Mouse (Mus musculus) thymus, adult 2 months (tissue): ENCODE results near the gene Sema6d. TPM values are rescaled to one million over a fixed set of nuclear protein-coding genes. Genes with fewer than 3 reads are reported as not detected.

Source experiments
- DNase-seq: peaks from one replicate; pipeline ENCODE4 v3.0.0; 2021
- H3K27ac ChIP-seq: fragments of 200-500 bp; 2 replicates; pipeline ENCODE4 v1.5.1; 2012; ENCODE audit warnings: low read length, control low read depth; ENCODE audit not compliant: control insufficient read depth, insufficient read depth
- H3K27me3 ChIP-seq: fragments of 200-500 bp; 2 replicates; pipeline ENCODE4 v1.6.1; 2012; ENCODE audit warnings: mild to moderate bottlenecking, low read length, moderate library complexity, mixed read lengths; ENCODE audit not compliant: control insufficient read depth, insufficient read depth
- H3K36me3 ChIP-seq: fragments of 200-500 bp; 2 replicates; pipeline ENCODE4 v1.6.1; 2012; ENCODE audit warnings: mild to moderate bottlenecking, low read length, moderate library complexity; ENCODE audit not compliant: control insufficient read depth, insufficient read depth
- H3K4me1 ChIP-seq: fragments of 200-500 bp; replicated peaks from 2 replicates; pipeline ENCODE4 v1.6.1; 2012; ENCODE audit warnings: low read length; ENCODE audit not compliant: control insufficient read depth, insufficient read depth
- H3K4me3 ChIP-seq: fragments of 200-500 bp; 2 replicates; pipeline ENCODE4 v1.5.1; 2012; ENCODE audit warnings: mild to moderate bottlenecking, low read length, control low read depth, moderate library complexity; ENCODE audit not compliant: control insufficient read depth, insufficient read depth
- CTCF ChIP-seq: fragments of 200-500 bp; IDR thresholded peaks from 2 replicates; pipeline ENCODE4 v1.5.1; 2012; ENCODE audit warnings: mild to moderate bottlenecking, control low read depth, low read length, moderate library complexity, borderline replicate concordance; ENCODE audit not compliant: control insufficient read depth, poor library complexity, insufficient read depth; ENCODE audit errors: extremely low read depth
- POLR2A ChIP-seq: fragments of 200-500 bp; IDR thresholded peaks from 2 replicates; pipeline ENCODE4 v1.6.1; 2012; ENCODE audit warnings: mild to moderate bottlenecking, low read length, control low read depth, moderate library complexity; ENCODE audit not compliant: control insufficient read depth, poor library complexity, insufficient read depth; ENCODE audit errors: extremely low read depth
- WGBS: fragments of 180-500 bp; shearing (Covaris S2); methylation state at CpG from one replicate; pipeline ENCODE4 v1.1.7; 2018; 5-methylcytosine and 5-hydroxymethylcytosine counted together
- polyA plus RNA-seq: library from polyadenylated mRNA; depleted of rRNA; stranded (reverse); fragments of >200 nt; gene quantifications from 2 replicates; pipeline ENCODE4 v1.2.3, GENCODE M21; 2012

The Sema6d gene
- polyA plus RNA-seq, 1 experiment = 4.6 TPM

DNA sequence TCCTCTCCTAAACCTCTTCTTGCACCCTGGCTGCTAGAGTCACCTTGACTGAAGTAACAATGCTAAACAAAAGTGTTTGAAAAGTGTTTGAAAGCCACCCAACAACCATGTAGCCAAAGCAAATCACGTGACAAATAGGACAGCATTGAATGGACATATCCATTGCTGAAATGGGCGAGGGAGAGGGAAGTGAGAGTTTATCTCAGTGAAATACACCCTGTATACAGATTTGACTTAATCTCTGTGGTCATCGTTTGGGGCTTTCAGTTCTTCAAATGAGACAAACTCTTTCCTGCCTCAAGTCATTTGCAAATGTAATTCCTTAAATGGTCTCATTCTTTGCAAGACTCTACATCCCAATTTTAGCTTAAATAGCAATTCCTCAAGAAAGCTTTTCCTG lies 174.5 kb downstream of the Sema6d start:
- no peak for TF ChIP-seq CTCF
- no peak for TF ChIP-seq POLR2A
- Histone ChIP-seq H3K27ac (no peak overlapping the region), H3K4me1 (no peaks in the 10 kb centered on the region), H3K27me3 (no peaks in the 10 kb centered on the region), H3K4me3 (no peak overlapping the region), H3K36me3 (no peaks in the 10 kb centered on the region)
- WGBS = 58% methylated on average over 3 of the region's 3 CpGs
- DNase-seq = no peak

DNA sequence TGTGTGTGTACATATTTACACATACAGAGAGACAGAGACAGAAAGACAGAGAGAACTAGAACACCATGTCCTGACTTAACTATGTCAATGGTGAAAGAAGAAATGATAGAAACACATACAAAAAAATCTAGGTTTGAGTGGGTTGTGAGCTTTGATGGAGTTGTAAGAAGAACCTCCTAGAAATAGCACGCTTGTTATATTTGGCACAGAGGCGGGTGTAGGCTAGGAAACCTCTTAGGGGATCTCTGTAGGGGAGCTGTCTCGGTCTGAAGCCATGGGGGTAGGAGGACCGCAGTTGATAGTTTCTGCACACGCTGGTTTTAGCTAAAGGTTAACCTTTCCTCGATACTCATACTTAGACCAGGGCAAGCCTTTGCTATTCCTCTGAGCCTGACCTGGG lies 181.4 kb downstream of the Sema6d start:
- H3K27me3 ChIP-seq = no peaks in the 10 kb centered on the region
- no peak for DNase-seq
- TF ChIP-seq CTCF = no peak
- no peak for TF ChIP-seq POLR2A
- H3K4me1 ChIP-seq = no peaks in the 10 kb centered on the region
- H3K36me3 ChIP-seq = no peaks in the 10 kb centered on the region
- no peak overlapping the region for H3K27ac ChIP-seq
- H3K4me3 ChIP-seq = no peak overlapping the region
- WGBS = 89% methylated on average over 6 of the region's 6 CpGs

- H3K27ac ChIP-seq = no peak overlapping the region
- no peaks in the 10 kb centered on the region for H3K4me1 ChIP-seq
- no peak overlapping the region for H3K4me3 ChIP-seq
- H3K36me3 ChIP-seq = no peaks in the 10 kb centered on the region
- H3K27me3 ChIP-seq = no peaks in the 10 kb centered on the region
- TF ChIP-seq CTCF (no peak), POLR2A (no peak)
- no peak for DNase-seq
- 100% methylated on average over 1 of the region's 1 CpGs for WGBS
These were observed 187.7 kb downstream of the Sema6d start for GRCm38 (mm10) chr2:124277492-124277891.

- no peak overlapping the region for H3K27ac ChIP-seq
- no peak overlapping the region for H3K4me3 ChIP-seq
- DNase-seq = no peak
- H3K4me1 ChIP-seq = no peaks in the 10 kb centered on the region
- 94% methylated on average over 2 of the region's 2 CpGs for WGBS
- H3K27me3 ChIP-seq = no peaks in the 10 kb centered on the region
- H3K36me3 ChIP-seq = no peaks in the 10 kb centered on the region
- no peak for TF ChIP-seq POLR2A
- no peak for TF ChIP-seq CTCF
These were observed 195.3 kb downstream of the Sema6d start for GRCm38 (mm10) chr2:124285109-124285508.

DNA sequence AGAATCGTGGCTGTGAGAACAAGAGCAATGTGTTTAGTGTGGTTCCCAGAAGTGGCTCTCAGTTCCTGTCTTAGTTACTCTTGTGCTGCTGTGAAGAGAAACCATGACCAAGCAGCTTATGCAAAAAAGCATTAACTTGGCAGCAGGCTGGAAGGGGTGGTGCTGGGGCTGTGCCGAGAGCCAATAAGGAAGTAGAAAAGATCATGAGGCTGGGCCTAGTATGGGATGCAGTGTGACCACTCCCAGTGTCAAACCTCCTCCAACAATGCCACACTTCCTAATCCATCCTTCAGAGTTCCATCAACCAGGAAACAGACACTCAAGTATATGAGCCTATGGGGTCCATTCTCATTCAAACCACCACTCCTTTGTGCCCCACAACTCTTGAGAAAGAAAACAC lies 199.6 kb downstream of the Sema6d start:
- WGBS = 70% methylated on average over 2 of the region's 2 CpGs
- TF ChIP-seq POLR2A (no peak), CTCF (no peak)
- H3K4me1 ChIP-seq = no peaks in the 10 kb centered on the region
- H3K27me3 ChIP-seq = no peaks in the 10 kb centered on the region
- H3K36me3 ChIP-seq = no peaks in the 10 kb centered on the region
- H3K27ac ChIP-seq = no peak overlapping the region
- DNase-seq = no peak
- no peak overlapping the region for H3K4me3 ChIP-seq

GRCm38 (mm10) chr2:124291145-124291544 lies 201.4 kb downstream of the Sema6d start:
- DNase-seq = no peak
- TF ChIP-seq POLR2A (no peak), CTCF (no peak)
- 96% methylated on average over 3 of the region's 3 CpGs for WGBS
- Histone ChIP-seq H3K4me3 (no peak overlapping the region), H3K27ac (no peak overlapping the region), H3K27me3 (no peaks in the 10 kb centered on the region), H3K36me3 (no peaks in the 10 kb centered on the region), H3K4me1 (no peaks in the 10 kb centered on the region)

GRCm38 (mm10) chr2:124293601-124294000 lies 203.8 kb downstream of the Sema6d start:
- no peak for DNase-seq
- Histone ChIP-seq H3K27ac (no peak overlapping the region), H3K36me3 (no peaks in the 10 kb centered on the region), H3K4me1 (no peaks in the 10 kb centered on the region), H3K27me3 (no peaks in the 10 kb centered on the region), H3K4me3 (no peak overlapping the region)
- TF ChIP-seq POLR2A (no peak), CTCF (no peak)
- WGBS = 95% methylated on average over 2 of the region's 2 CpGs
